1 mouse cellular context compared by ENCODE assay signal in genomic region chr10:126764740-126765139, GRCm38 (mm10).
TF ChIP-seq lines count a peak whose summit lies in the region.

No protein-coding gene starts in this region.

TF ChIP-seq in MEL, 35 proteins besides CTCF, POLR2A, EP300 and RAD21 (continued from another document):
- TF ChIP-seq GABPA (IDR thresholded peaks at IDR 0.05; ENCODE audit: low read depth, low read length): no peak
- no peak for TF ChIP-seq MYB (IDR thresholded peaks at IDR 0.05; ENCODE audit: low read depth, low read length)
- no peak for TF ChIP-seq ZNF384 (IDR thresholded peaks at IDR 0.05; ENCODE audit: low read depth, low read length)
- no peak for TF ChIP-seq POLR2AphosphoS2 (IDR thresholded peaks at IDR 0.05; ENCODE audit: low read length)
- no peak for TF ChIP-seq RCOR1 (IDR thresholded peaks at IDR 0.05; ENCODE audit: low read depth, low read length)
